Mouse (Mus musculus) C2C12 (cell line): ENCODE measurements around the gene 1700017B05Rik.

ENCODE experiments used
- CTCF ChIP-seq: IDR thresholded peaks from one replicate; pipeline ENCODE4 v1.5.1; 2011; ENCODE audit not compliant: control insufficient read depth, insufficient read depth, insufficient read length
- MYOG ChIP-seq: IDR thresholded peaks from one replicate; pipeline ENCODE4 v1.6.1; 2011; ENCODE audit not compliant: control insufficient read depth, insufficient read length; ENCODE audit errors: extremely low read depth

- no peak for TF ChIP-seq CTCF
- TF ChIP-seq MYOG = no peak
Measured at GRCm38 (mm10) chr9:57262795-57263684, 628 bp upstream of the 1700017B05Rik start.
